Mouse (Mus musculus): Measurements from ENCODE around the gene Commd1. TPM values are rescaled to one million over a fixed set of nuclear protein-coding genes. Genes with fewer than 3 reads are reported as not detected.

Commd1 gene
- polyA plus RNA-seq, 1 experiment from 2014 or later, result 332 TPM

GRCm38 (mm10) chr11:22846960-22847731 is 135.0 kb downstream of the Commd1 start:
- 65% methylated on average over 8 of the region's 8 CpGs for WGBS
- H3K4me2 ChIP-seq (replicated peaks), result no peak overlapping the region
- H3K36me3 ChIP-seq, result no peaks in the 10 kb centered on the region
- no peaks in the 10 kb centered on the region for H3K9me3 ChIP-seq (replicated peaks)
- no peak overlapping the region for H3K27ac ChIP-seq (replicated peaks)
- H3K4me3 ChIP-seq (replicated peaks), result no peak overlapping the region
- H3K9ac ChIP-seq, result no peak overlapping the region
- peaks cover 21% of the 10 kb centered on the region; the same call in 1 of the 2 replicates for H3K4me1 ChIP-seq
- H3K27me3 ChIP-seq, result no peaks in the 10 kb centered on the region
- ATAC-seq (ENCODE audit: insufficient number of reproducible peaks, low FRiP score, low TSS enrichment, low read depth), result no peak

Other genes with a start within 250 kb of the Commd1 start
- 9.1 and 11.7 TPM in 2 replicates for gene B3gnt2, start 121.4 kb downstream of the Commd1 start, polyA plus RNA-seq (2015; fragmentation: Nextera tagmentation; extraction: Ambion mirVana)
- gene Zrsr1, start 10.4 kb downstream of the Commd1 start, polyA plus RNA-seq (2015; fragmentation: Nextera tagmentation; extraction: Ambion mirVana), result 3.5 TPM in 2 replicates
- 10.6 and 11.5 TPM in 2 replicates for gene Gm28048, start 292 bp downstream of the Commd1 start, polyA plus RNA-seq (2015; fragmentation: Nextera tagmentation; extraction: Ambion mirVana)
- gene Cct4, start 8.1 kb upstream of the Commd1 start, polyA plus RNA-seq (2015; fragmentation: Nextera tagmentation; extraction: Ambion mirVana), result 233 and 242 TPM in 2 replicates
- 10.2 and 16.3 TPM in 2 replicates for gene Fam161a, start 25.1 kb upstream of the Commd1 start, polyA plus RNA-seq (2015; fragmentation: Nextera tagmentation; extraction: Ambion mirVana)

Measured in embryonic facial prominence, embryonic 15.5 days (tissue).